Mouse (Mus musculus): ENCODE results near the gene Slc27a4.

DNA sequence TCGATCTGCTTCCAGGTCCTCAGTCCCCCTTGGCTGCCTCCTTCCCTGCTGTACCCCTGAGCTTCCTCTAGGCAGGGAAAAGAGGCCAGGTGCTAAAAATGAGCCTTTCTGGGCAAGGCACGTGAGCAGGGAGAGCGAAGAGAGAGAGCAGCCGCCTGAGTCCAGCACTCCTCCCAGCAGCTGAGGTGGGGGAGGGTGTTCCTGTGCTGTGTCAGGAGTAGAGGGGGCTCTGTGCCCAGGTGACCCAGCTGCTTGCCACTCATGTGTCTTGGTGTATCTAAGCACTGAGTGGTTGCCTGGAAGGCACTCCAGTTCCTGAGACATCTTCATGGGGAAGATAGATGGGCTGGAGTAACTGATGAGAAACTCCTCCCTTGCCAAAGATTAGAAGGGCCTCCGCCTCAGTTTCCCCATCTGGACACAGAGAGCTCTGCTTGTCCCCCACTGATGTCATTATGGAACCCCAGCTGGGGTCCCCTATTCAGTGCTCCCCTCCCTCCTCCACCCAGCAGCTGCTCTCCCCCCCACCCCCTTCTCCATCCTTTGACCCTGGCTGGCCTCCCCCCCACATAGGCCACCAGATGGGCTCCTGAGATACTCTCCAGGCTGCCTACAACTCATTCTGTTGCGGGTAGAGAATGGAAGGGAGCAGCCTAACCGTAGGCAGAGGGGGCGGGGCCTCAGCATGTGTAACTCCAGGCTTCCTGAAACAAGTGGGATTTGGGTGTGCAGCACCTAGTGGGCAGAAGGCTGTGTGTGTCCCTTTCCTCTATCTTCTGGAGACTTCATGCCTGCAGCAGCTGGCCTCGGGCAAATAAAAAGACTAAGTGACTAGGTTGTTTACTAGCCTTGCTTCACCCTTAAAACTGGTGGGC is 41.0 kb downstream of the Slc27a4 start:
- TF ChIP-seq CTCF (IDR thresholded peaks at IDR 0.05) (no peak), EP300 (IDR thresholded peaks at IDR 0.05) (no peak)
